Mouse (Mus musculus): ENCODE measurements at regions not wholly inside any gene's neighbourhood (a gene's known extent, or its start where the extent isn't known, plus 50 kb on each side); places are given as distances from the start of the nearest gene placed in this dataset.

GRCm38 (mm10) chr10:9166017-9166416, 280.1 kb upstream of the Sash1 start:
- Histone ChIP-seq H3K4me1 (ENCODE audit: control insufficient read depth, insufficient read depth, low read length) (0 out of 2 replicates have a peak, but pooled peaks cover 1% of the 10 kb centered on the region), H3K27ac (ENCODE audit: control insufficient read depth, insufficient read depth, low read depth, low read length, poor library complexity) (no peak overlapping the region), H3K4me3 (replicated peaks; ENCODE audit: control insufficient read depth, low read depth, low read length) (no peak overlapping the region)
- WGBS, result 77% methylated on average over 12 of the region's 12 CpGs
- TF ChIP-seq POLR2A (IDR thresholded peaks at IDR 0.05; ENCODE audit: borderline replicate concordance, control insufficient read depth, low read depth, low read length) (no peak), CTCF (IDR thresholded peaks at IDR 0.05; ENCODE audit: control insufficient read depth, insufficient read depth, low read length) (no peak)

DNA sequence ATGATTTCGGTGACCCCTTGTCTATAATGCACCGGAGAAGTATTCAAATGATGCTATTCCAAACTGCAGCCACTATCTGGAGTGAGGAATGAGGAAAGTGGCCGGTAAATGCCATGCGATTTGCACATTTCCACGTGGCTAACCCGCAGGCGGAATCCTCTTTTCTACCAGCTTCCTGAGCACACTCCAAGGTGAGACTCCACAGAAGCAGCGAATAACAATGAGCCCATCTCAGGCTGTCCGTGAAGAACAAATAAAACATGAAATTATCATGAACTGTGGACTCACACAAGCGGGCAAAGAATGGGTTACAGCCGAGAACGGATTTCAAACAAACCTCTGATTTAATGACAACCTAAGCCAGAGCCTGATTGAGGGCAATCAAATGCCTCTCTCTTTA, 279.7 kb upstream of the Sash1 start:
- WGBS, result 82% methylated on average over 12 of the region's 12 CpGs
- H3K4me3 ChIP-seq (replicated peaks; ENCODE audit: control insufficient read depth, low read depth, low read length), result no peak overlapping the region
- no peak for TF ChIP-seq POLR2A (IDR thresholded peaks at IDR 0.05; ENCODE audit: borderline replicate concordance, control insufficient read depth, low read depth, low read length)

DNA sequence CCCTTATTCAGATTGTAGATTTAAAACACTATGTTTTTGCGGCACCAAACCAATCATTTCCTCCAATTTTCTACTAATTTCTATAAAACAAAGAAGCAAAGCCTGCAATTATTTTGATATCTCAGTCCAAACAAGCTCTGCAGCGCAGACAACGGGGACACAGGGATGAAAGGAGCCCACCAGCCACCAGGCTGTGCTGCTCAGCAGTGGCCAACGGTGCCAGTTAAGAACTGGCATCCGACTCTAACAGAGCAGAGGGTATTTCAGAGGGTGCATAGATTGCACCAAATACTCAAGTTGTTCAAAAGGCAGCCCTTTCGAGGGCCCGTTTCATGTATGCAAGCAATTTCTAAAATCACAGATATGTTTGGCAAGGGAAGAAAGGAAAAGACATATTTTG, 278.5 kb upstream of the Sash1 start:
- TF ChIP-seq CTCF (IDR thresholded peaks at IDR 0.05; ENCODE audit: control insufficient read depth, insufficient read depth, low read length), result no peak
- no peak for TF ChIP-seq POLR2A (IDR thresholded peaks at IDR 0.05; ENCODE audit: borderline replicate concordance, control insufficient read depth, low read depth, low read length)
- H3K27ac ChIP-seq (ENCODE audit: control insufficient read depth, insufficient read depth, low read depth, low read length, poor library complexity), result no peak overlapping the region
- 74% methylated on average over 7 of the region's 7 CpGs for WGBS
- 0 out of 2 replicates have a peak, but pooled peaks cover 1% of the 10 kb centered on the region for H3K4me1 ChIP-seq (ENCODE audit: control insufficient read depth, insufficient read depth, low read length)
- no peak overlapping the region for H3K4me3 ChIP-seq (replicated peaks; ENCODE audit: control insufficient read depth, low read depth, low read length)

More for the DNA sequence above, 279.7 kb upstream of the Sash1 start:
- Histone ChIP-seq H3K4me1 (ENCODE audit: control insufficient read depth, insufficient read depth, low read length) (0 out of 2 replicates have a peak, but pooled peaks cover 1% of the 10 kb centered on the region), H3K27ac (ENCODE audit: control insufficient read depth, insufficient read depth, low read depth, low read length, poor library complexity) (no peak overlapping the region)

DNA sequence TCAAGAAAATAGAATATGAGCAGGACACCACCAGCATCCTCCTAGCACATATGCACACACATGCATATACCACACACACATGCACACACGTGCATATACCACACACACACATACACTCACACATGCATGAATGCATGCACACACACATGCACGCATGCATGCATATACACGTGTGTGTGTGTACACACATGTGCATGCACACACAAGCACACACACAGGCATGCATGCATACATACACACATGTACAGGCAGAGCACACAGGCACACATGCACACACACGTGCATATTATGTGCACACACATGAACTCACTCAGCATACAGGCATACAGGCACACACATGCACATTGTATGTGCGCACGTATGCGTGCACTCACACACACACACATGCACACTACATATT, 275.7 kb upstream of the Sash1 start:
- TF ChIP-seq CTCF (IDR thresholded peaks at IDR 0.05; ENCODE audit: control insufficient read depth, insufficient read depth, low read length) (no peak), POLR2A (IDR thresholded peaks at IDR 0.05; ENCODE audit: borderline replicate concordance, control insufficient read depth, low read depth, low read length) (no peak)
- Histone ChIP-seq H3K4me1 (ENCODE audit: control insufficient read depth, insufficient read depth, low read length) (0 out of 2 replicates have a peak, but pooled peaks cover 1% of the 10 kb centered on the region), H3K27ac (ENCODE audit: control insufficient read depth, insufficient read depth, low read depth, low read length, poor library complexity) (no peak overlapping the region), H3K4me3 (replicated peaks; ENCODE audit: control insufficient read depth, low read depth, low read length) (no peak overlapping the region)
- WGBS, result 88% methylated on average over 7 of the region's 7 CpGs

DNA sequence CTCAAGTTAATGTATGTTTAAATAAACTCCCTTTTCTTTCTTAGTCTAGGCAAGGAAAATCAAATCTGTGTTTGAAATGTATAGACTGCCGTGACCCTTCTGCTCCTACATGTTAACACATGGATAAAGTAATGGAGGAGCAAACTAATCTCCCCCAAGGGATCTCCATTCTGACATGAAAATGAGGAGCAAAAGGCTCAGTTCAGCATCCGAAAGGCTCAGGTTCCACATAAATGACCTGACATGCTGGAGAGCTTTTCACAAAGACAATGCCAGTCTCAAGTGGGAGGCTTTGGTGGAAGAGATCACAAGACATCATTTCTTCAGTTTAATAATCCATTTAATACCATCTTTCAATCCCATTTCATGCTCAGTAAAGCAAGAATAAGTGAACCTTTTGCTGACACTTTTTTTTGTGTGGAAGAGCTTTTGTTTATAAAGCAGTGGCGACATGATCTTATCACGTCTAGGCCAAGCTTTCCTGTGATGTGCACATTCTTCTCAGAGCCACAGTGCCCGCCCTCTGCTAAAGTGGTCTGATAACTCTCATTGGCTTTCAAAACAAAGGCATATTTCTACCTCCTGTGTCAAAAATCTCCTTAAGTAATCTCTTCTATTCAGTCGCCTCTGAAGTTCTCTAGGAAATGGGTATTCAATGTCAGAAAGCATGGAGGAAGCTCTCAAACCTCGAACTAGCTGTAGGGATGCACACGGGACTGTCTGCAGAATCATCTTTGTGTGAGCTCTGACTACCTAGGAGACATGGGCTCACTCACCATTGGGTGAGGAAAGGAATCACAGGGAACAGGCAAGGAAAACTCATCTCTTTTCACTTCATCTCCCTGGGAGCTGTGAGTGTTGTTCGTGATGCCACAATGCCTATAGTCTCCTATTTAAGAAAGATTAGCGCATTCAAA, 271.7 kb upstream of the Sash1 start:
- WGBS, result 70% methylated on average over 10 of the region's 10 CpGs
- Histone ChIP-seq H3K4me1 (ENCODE audit: control insufficient read depth, insufficient read depth, low read length) (0 out of 2 replicates have a peak, but pooled peaks cover 1% of the 10 kb centered on the region), H3K27ac (ENCODE audit: control insufficient read depth, insufficient read depth, low read depth, low read length, poor library complexity) (no peak overlapping the region), H3K4me3 (replicated peaks; ENCODE audit: control insufficient read depth, low read depth, low read length) (no peak overlapping the region)
- TF ChIP-seq CTCF (IDR thresholded peaks at IDR 0.05; ENCODE audit: control insufficient read depth, insufficient read depth, low read length) (no peak), POLR2A (IDR thresholded peaks at IDR 0.05; ENCODE audit: borderline replicate concordance, control insufficient read depth, low read depth, low read length) (no peak)

DNA sequence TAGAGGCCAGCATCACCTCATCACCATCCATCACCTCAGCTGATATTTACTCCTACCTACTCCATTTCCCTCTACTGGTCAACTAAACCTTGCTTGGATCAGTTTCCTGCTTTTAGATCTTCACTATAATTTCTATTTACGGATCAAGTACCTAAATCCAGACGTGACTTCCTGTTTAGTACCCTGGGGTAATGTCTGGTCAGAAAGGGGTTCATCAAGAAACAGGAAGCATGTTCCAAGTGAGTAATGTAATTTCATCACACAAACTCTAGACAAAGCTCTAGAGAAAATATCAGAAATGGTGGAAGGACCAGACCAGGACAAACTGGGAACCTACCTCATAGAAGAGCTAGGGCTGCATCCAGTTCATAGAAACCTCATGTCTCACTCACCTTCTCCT, 250.2 kb upstream of the Sash1 start:
- Histone ChIP-seq H3K4me1 (ENCODE audit: control insufficient read depth, insufficient read depth, low read length) (no peaks in the 10 kb centered on the region; the same call in 1 of the 2 replicates), H3K4me3 (replicated peaks; ENCODE audit: control insufficient read depth, low read depth, low read length) (no peak overlapping the region), H3K27ac (ENCODE audit: control insufficient read depth, insufficient read depth, low read depth, low read length, poor library complexity) (no peak overlapping the region)
- 5% methylated on average over 2 of the region's 2 CpGs for WGBS
- TF ChIP-seq CTCF (IDR thresholded peaks at IDR 0.05; ENCODE audit: control insufficient read depth, insufficient read depth, low read length) (no peak), POLR2A (IDR thresholded peaks at IDR 0.05; ENCODE audit: borderline replicate concordance, control insufficient read depth, low read depth, low read length) (no peak)

DNA sequence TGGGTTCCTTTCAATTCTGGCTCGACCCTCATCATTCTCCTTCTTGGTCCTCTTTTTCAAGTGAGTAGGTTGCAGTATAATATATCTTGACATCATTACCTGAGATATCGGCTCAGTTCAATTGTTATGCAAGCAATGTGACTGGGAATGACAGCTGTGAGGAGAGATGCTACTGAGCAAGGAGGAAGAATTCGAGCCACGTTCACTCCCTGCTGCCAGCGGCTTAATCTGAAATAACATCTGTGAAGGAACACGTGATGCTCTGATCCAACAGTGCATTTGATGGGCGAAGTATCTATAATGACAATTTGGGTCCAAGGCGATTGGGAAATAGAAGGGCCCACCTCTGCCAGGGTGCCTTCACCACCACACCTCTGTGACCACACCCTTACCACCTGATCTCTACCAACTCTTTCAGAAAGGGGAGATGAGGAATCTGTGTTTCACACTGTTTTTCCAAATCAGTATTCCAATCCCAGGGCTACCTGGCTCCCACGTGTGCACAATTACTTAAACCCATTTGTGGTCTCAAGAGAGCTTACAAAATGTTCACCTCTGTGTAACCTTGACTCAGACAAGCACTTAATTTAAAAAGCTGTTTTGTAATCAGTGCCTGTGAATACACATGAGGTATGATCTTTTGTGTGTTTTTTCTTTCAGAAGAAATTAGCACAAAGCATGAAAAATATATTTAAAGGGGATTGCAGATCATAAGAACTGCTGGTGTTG, 248.6 kb upstream of the Sash1 start:
- no peaks in the 10 kb centered on the region; the same call in 1 of the 2 replicates for H3K4me1 ChIP-seq (ENCODE audit: control insufficient read depth, insufficient read depth, low read length)
- 71% methylated on average over 9 of the region's 9 CpGs for WGBS
- no peak overlapping the region for H3K4me3 ChIP-seq (replicated peaks; ENCODE audit: control insufficient read depth, low read depth, low read length)
- TF ChIP-seq CTCF (IDR thresholded peaks at IDR 0.05; ENCODE audit: control insufficient read depth, insufficient read depth, low read length), result no peak
- no peak overlapping the region for H3K27ac ChIP-seq (ENCODE audit: control insufficient read depth, insufficient read depth, low read depth, low read length, poor library complexity)

DNA sequence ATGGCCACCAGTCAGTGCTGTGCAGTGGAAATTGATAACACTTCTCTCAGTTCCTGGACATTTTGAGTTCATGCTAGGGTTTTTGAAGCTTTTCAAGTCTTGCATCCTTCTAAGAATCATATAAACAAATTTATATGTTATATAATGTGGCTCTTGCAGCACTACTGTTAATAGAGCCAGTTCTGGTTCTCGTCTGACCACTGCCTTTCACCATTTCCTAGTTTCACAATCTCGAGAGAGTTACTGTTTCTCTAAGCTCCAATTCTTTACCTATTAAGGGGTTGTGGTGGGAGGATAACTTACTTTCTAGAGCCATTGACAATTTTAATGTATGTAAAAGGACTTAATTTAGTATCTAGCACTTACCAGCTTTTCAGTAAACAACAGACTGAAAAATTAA, 244.2 kb upstream of the Sash1 start:
- no peak for TF ChIP-seq POLR2A (IDR thresholded peaks at IDR 0.05; ENCODE audit: borderline replicate concordance, control insufficient read depth, low read depth, low read length)
- no peak for TF ChIP-seq CTCF (IDR thresholded peaks at IDR 0.05; ENCODE audit: control insufficient read depth, insufficient read depth, low read length)
- no peaks in the 10 kb centered on the region for H3K4me1 ChIP-seq (ENCODE audit: control insufficient read depth, insufficient read depth, low read length)
- no peak overlapping the region for H3K4me3 ChIP-seq (replicated peaks; ENCODE audit: control insufficient read depth, low read depth, low read length)
- no peak overlapping the region for H3K27ac ChIP-seq (ENCODE audit: control insufficient read depth, insufficient read depth, low read depth, low read length, poor library complexity)
- WGBS, result 25% methylated on average over 2 of the region's 2 CpGs

Measured in bone marrow, adult 2 months (tissue).